Mouse (Mus musculus) stomach, embryonic 16.5 days (tissue): ENCODE data around the gene Umps. TPM values are rescaled to one million over a fixed set of nuclear protein-coding genes. Genes with fewer than 3 reads are reported as not detected.

ENCODE experiments used
- ATAC-seq: fragments of 200-750 bp; cut with Nextera tagmentation; 2 replicates; pipeline ENCODE4 v1.8.0; 2017; ENCODE audit warnings: moderate number of reproducible peaks, moderate TSS enrichment; ENCODE audit not compliant: insufficient read depth, low FRiP score
- H3K27ac ChIP-seq: fragments of 300-500 bp; sonication (generic); 2 replicates; pipeline ENCODE4 v1.5.1; 2014; ENCODE audit warnings: low read length
- H3K27me3 ChIP-seq: fragments of 300-500 bp; sonication (generic); 2 replicates; pipeline ENCODE4 v1.6.1; 2014; ENCODE audit warnings: low read length, control low read depth, mixed read lengths; ENCODE audit not compliant: control insufficient read depth, insufficient read depth
- H3K36me3 ChIP-seq: fragments of 300-500 bp; sonication (generic); 2 replicates; pipeline ENCODE4 v1.6.1; 2014; ENCODE audit warnings: low read length; ENCODE audit not compliant: control insufficient read depth, insufficient read depth
- H3K4me1 ChIP-seq: fragments of 300-500 bp; sonication (generic); 2 replicates; pipeline ENCODE4 v1.6.1; 2014; ENCODE audit warnings: low read length, control low read depth, mixed read lengths; ENCODE audit not compliant: control insufficient read depth, insufficient read depth
- H3K4me2 ChIP-seq: fragments of 300-500 bp; sonication (generic); 2 replicates; pipeline ENCODE4 v1.6.1; 2014; ENCODE audit warnings: low read depth, low read length, mixed read lengths
- H3K4me3 ChIP-seq: fragments of 300-500 bp; sonication (generic); replicated peaks from 2 replicates; pipeline ENCODE4 v1.5.1; 2014; ENCODE audit warnings: mild to moderate bottlenecking, low read length
- H3K9ac ChIP-seq: fragments of 300-500 bp; sonication (generic); 2 replicates; pipeline ENCODE4 v1.6.1; 2014; ENCODE audit warnings: low read length
- H3K9me3 ChIP-seq: fragments of 300-500 bp; sonication (generic); replicated peaks from 2 replicates; pipeline ENCODE4 v1.6.1; 2016; ENCODE audit warnings: low read length, control low read depth; ENCODE audit not compliant: control insufficient read depth
- WGBS: fragments of 180-500 bp; shearing (Covaris S2); extraction: QIAGEN DNeasy Blood & Tissue Kit; methylation state at CpG from one replicate; pipeline ENCODE4 v1.1.7; 2014; 5-methylcytosine and 5-hydroxymethylcytosine counted together
- polyA plus RNA-seq: library from polyadenylated mRNA; unstranded; fragments of >200 nt; fragmentation: Nextera tagmentation; extraction: Ambion mirVana; gene quantifications from 2 replicates; pipeline ENCODE4 v1.2.1, GENCODE M21; 2015

Gene Umps
- polyA plus RNA-seq, 1 experiment from 2014 or later = 54.5 TPM

GRCm38 (mm10) chr16:33939133-33939531 lies 27.7 kb downstream of the Umps start:
- H3K4me2 ChIP-seq = no peak overlapping the region
- 0 out of 2 replicates have a peak overlapping the region, but pooled peaks have one; percentile 2 for H3K27ac ChIP-seq
- H3K27me3 ChIP-seq = no peaks in the 10 kb centered on the region
- H3K9me3 ChIP-seq = no peaks in the 10 kb centered on the region
- H3K36me3 ChIP-seq = no peaks in the 10 kb centered on the region
- no peak overlapping the region for H3K9ac ChIP-seq
- ATAC-seq = no peak
- 71% methylated on average over 2 of the region's 2 CpGs for WGBS
- no peak overlapping the region for H3K4me3 ChIP-seq
- peaks cover 67% of the 10 kb centered on the region for H3K4me1 ChIP-seq

- 62% methylated on average over 12 of the region's 12 CpGs for WGBS
Observed at GRCm38 (mm10) chr16:33938311-33939132, 28.3 kb downstream of the Umps start.

GRCm38 (mm10) chr16:33937567-33937966 lies 29.3 kb downstream of the Umps start:
- Histone ChIP-seq H3K4me3 (no peak overlapping the region), H3K9ac (no peak overlapping the region), H3K27me3 (no peaks in the 10 kb centered on the region), H3K4me2 (no peak overlapping the region), H3K4me1 (peaks cover 68% of the 10 kb centered on the region), H3K9me3 (no peaks in the 10 kb centered on the region), H3K36me3 (no peaks in the 10 kb centered on the region), H3K27ac (no peak overlapping the region)
- WGBS = 70% methylated on average over 8 of the region's 8 CpGs
- ATAC-seq = no peak

More at GRCm38 (mm10) chr16:33938311-33939132, 28.3 kb downstream of the Umps start:
- no peak overlapping the region for H3K9ac ChIP-seq
- no peaks in the 10 kb centered on the region for H3K27me3 ChIP-seq
- no peak for ATAC-seq
- H3K4me2 ChIP-seq = no peak overlapping the region
- H3K27ac ChIP-seq = no peak overlapping the region
- peaks cover 67% of the 10 kb centered on the region for H3K4me1 ChIP-seq
- no peak overlapping the region for H3K4me3 ChIP-seq
- H3K9me3 ChIP-seq = no peaks in the 10 kb centered on the region
- H3K36me3 ChIP-seq = no peaks in the 10 kb centered on the region

- ATAC-seq = no peak
- H3K36me3 ChIP-seq = no peaks in the 10 kb centered on the region
- H3K9ac ChIP-seq = no peak overlapping the region
- no peak overlapping the region for H3K4me2 ChIP-seq
- no peaks in the 10 kb centered on the region for H3K27me3 ChIP-seq
- peaks cover 67% of the 10 kb centered on the region for H3K4me1 ChIP-seq
- no peak overlapping the region for H3K4me3 ChIP-seq
- no peaks in the 10 kb centered on the region for H3K9me3 ChIP-seq
- no peak overlapping the region for H3K27ac ChIP-seq
- 81% methylated on average over 4 of the region's 4 CpGs for WGBS
Observed at GRCm38 (mm10) chr16:33936885-33937284, 30.0 kb downstream of the Umps start.

- peaks cover 60% of the 10 kb centered on the region for H3K4me1 ChIP-seq
Observed at GRCm38 (mm10) chr16:33935407-33935785, 31.4 kb downstream of the Umps start.

GRCm38 (mm10) chr16:33934701-33935406 lies 32.0 kb downstream of the Umps start:
- ATAC-seq = no peak; the same call in 1 of the 2 replicates
- 51% methylated on average over 5 of the region's 5 CpGs for WGBS
- Histone ChIP-seq H3K27ac (peak overlapping the region; percentile 75), H3K9me3 (no peaks in the 10 kb centered on the region), H3K27me3 (no peaks in the 10 kb centered on the region), H3K4me1 (peaks cover 58% of the 10 kb centered on the region), H3K4me2 (no peak overlapping the region), H3K36me3 (no peaks in the 10 kb centered on the region), H3K9ac (peak overlapping the region; percentile 37; the same call in 1 of the 2 replicates), H3K4me3 (no peak overlapping the region)

More at GRCm38 (mm10) chr16:33935407-33935785, 31.4 kb downstream of the Umps start:
- H3K4me2 ChIP-seq = no peak overlapping the region
- H3K4me3 ChIP-seq = no peak overlapping the region
- no peak overlapping the region for H3K27ac ChIP-seq
- 90% methylated on average over 6 of the region's 6 CpGs for WGBS
- H3K36me3 ChIP-seq = no peaks in the 10 kb centered on the region
- H3K27me3 ChIP-seq = no peaks in the 10 kb centered on the region
- no peak for ATAC-seq
- no peak overlapping the region for H3K9ac ChIP-seq
- H3K9me3 ChIP-seq = no peaks in the 10 kb centered on the region

- Histone ChIP-seq H3K4me2 (no peak overlapping the region), H3K27ac (peak overlapping the region; percentile 75), H3K4me3 (no peak overlapping the region), H3K36me3 (no peaks in the 10 kb centered on the region), H3K9ac (no peak overlapping the region), H3K27me3 (no peaks in the 10 kb centered on the region), H3K9me3 (no peaks in the 10 kb centered on the region), H3K4me1 (peaks cover 54% of the 10 kb centered on the region)
- WGBS = 78% methylated on average over 11 of the region's 11 CpGs
- ATAC-seq = peak; percentile 15; the same call in 1 of the 2 replicates
Observed at GRCm38 (mm10) chr16:33933411-33933810, 33.4 kb downstream of the Umps start.

- H3K27me3 ChIP-seq = no peaks in the 10 kb centered on the region
- WGBS = 59% methylated on average over 5 of the region's 5 CpGs
- H3K4me1 ChIP-seq = peaks cover 48% of the 10 kb centered on the region
Observed at GRCm38 (mm10) chr16:33932126-33932525, 34.7 kb downstream of the Umps start.

GRCm38 (mm10) chr16:33931682-33932081 lies 35.2 kb downstream of the Umps start:
- Histone ChIP-seq H3K9ac (no peak overlapping the region), H3K4me2 (no peak overlapping the region), H3K4me3 (no peak overlapping the region), H3K36me3 (no peaks in the 10 kb centered on the region), H3K27me3 (no peaks in the 10 kb centered on the region), H3K27ac (no peak overlapping the region), H3K9me3 (no peaks in the 10 kb centered on the region), H3K4me1 (peaks cover 48% of the 10 kb centered on the region)
- WGBS = 34% methylated on average over 2 of the region's 2 CpGs
- no peak for ATAC-seq

More at GRCm38 (mm10) chr16:33932126-33932525, 34.7 kb downstream of the Umps start:
- Histone ChIP-seq H3K9me3 (no peaks in the 10 kb centered on the region), H3K27ac (no peak overlapping the region), H3K4me2 (no peak overlapping the region), H3K9ac (no peak overlapping the region), H3K36me3 (no peaks in the 10 kb centered on the region), H3K4me3 (no peak overlapping the region)
- ATAC-seq = no peak
